Mouse (Mus musculus): ENCODE results near the gene Phospho1. TPM values are rescaled to one million over a fixed set of nuclear protein-coding genes. Genes with fewer than 3 reads are reported as not detected.

The Phospho1 gene
- total RNA-seq, 2 experiments from 2014 or later, result 82.5 to 91.1 TPM

DNA sequence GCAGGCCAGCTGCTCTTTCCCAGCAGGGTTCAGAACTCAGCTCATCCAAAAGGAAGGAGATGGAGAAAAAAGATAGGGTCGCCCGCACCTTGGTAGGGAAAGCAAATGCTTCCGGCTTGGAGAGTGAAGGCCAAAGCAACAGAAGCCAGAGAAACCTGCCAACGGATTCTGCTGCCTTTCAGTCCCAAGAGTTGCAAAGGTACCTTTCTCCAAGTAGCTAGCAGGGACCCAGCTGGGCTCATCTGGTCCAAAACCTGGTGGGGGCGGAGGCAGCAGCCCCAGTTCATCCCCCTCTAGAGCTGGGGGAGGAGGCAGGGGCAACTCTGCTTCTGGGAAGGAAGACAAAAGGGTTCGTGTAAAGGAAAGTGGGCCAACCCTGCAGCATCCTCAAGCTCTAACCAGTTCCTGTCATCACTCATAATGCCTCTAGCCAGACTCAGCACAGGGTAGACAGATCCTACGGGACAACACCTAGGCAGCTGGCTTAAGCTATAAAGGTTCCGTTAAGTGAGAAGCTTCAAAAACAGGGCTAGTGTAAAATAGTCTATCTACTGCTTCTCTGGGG, 8.8 kb downstream of the Phospho1 start:
- DNase-seq (ENCODE audit: low spot score in 2 of 2), result no peak

- no peak for DNase-seq (ENCODE audit: low spot score in 2 of 2)
These were observed 9.4 kb downstream of the Phospho1 start for GRCm38 (mm10) chr11:95833631-95834142.

DNA sequence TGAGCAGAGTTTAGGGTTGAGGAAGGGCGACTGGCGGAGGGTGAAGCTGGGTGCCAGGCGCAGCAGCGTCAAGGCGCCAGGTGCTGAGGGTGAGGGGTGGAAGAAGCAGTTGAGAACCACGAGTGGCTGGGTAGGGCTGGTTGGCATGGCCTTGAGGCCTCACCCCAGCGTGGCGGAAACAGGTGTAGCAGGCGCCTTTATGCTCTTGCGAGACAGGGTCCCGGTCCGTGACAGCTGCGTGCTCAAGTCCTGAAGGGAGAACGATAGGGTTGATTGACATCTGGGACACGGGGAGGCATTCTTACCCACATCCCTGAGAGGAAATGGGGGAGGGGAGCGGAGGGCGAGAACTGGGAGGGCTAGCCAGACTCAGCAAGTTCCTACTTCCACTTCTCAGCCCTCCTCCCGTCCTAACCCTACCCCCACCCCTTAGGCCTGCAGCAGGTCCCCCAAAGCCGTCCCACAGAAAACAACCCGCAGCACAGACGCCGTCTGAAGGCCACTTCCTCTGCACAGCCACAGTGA, 9.9 kb downstream of the Phospho1 start:
- DNase-seq (ENCODE audit: low spot score in 2 of 2), result no peak

- DNase-seq (ENCODE audit: low spot score in 2 of 2), result no peak
These were observed 10.7 kb downstream of the Phospho1 start for GRCm38 (mm10) chr11:95834742-95835710.

DNA sequence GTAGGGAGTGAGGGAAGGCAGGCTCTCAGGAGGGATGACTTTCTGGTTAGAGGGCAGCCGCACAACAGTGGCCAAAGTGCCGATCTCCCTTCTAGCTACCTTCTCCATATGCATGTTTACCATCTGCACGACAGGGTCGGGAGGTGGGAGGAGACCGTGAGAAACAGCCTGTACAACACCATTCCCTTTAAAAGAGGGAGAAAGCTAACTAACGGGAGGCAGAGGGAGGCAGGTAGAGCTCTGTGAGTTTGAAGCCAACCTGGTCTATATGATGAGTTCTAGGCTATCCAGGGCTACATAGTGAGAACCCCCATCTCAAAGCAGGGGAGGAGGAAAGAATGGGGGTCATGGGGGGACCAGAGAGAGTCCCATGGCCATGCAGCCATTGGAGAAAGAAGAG, 11.5 kb downstream of the Phospho1 start:
- DNase-seq (ENCODE audit: low spot score in 2 of 2), result no peak

- no peak for DNase-seq (ENCODE audit: low spot score in 2 of 2)
These were observed 12.1 kb downstream of the Phospho1 start for GRCm38 (mm10) chr11:95836433-95836832.

DNA sequence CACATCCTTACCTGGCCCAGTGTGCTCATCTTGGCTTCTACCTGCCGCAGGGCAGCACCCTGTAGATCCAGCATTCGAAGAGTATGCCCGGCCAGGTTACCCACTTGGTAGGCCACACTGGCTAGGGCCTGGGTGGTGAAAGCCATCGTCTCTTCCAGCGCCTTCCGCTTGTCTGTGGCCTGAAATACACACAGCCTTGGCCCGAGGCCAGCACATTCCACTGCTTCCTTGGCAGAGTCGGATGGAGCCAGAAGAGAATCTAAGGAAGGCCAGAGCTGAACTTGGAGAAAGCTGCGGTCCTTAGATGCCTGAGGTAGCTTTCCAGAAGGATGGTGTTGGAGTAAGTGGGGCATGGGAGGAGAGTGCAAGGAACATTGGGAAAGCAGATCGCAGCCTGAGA, 12.8 kb downstream of the Phospho1 start, which contains the start of gene Gngt2:
Gngt2 (plus strand) TSS at position 158 of the 400 bp plus-strand sequence.
- peak; percentile 60 to 81 for DNase-seq (ENCODE audit: low spot score in 2 of 2)

GRCm38 (mm10) chr11:95838598-95838997, 14.3 kb downstream of the Phospho1 start:
- DNase-seq (ENCODE audit: low spot score in 2 of 2), result no peak

GRCm38 (mm10) chr11:95838999-95839868, 14.9 kb downstream of the Phospho1 start:
- DNase-seq (ENCODE audit: low spot score in 2 of 2), result no peak

DNA sequence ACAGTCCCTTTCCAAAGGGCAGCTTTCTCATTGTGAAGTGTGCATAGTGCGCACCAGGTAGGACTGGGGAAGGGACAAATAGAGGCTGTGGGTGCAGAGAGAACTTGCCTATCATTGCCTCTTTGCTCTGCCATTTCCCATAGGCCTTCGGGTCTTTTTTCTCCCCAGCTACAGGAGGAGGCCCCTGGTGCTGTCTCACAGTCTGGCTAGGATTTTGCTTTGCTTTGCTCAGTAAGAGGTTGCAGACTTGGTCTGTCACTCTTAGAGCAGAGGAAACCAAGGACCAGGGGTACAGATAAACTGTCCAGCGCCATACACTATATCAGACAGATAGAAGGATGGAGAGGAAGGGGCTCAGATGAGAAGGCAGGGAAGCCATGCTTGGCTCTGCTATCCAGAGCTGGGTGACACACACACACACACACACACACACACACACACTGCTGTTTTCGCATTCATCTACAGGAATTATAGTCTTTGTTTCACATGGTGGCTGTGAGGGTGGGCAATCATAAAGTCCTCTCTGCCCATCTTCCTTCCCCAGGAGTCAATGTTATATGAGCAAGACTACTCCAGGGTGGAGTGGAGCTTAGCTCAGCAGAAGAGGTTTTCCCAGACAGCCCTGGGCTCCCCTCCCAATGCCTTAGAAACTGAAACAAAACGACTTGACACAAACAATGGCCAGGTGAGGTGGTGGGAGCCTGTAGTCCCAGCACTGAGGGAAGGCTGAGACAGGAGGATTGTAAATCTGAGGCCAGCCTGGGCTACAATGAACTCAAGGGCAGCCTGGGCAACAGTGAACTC, 16.6 kb downstream of the Phospho1 start:
- DNase-seq (ENCODE audit: low spot score in 2 of 2), result no peak

DNA sequence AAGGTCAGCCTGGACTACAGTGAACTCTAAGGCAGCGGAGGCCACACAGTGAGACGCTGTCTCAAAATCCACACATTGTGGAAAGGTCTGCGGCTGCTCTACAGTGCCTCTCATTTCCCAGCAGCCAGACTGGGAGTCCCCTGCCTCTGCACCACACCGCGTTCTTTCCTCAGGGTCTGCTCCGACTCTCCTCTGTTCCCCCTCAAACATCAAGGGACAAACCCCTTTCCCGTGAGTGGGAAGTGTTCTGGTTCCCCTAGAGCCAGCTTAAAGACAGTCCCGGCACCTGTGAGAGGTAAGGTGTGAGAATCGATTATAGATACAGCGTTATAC, 17.2 kb downstream of the Phospho1 start:
- no peak for DNase-seq (ENCODE audit: low spot score in 2 of 2)

- DNase-seq (ENCODE audit: low spot score in 2 of 2), result no peak
These were observed 17.9 kb downstream of the Phospho1 start, which contains the start of gene Abi3 for GRCm38 (mm10) chr11:95842074-95842681. Abi3 (minus strand) TSS chr11:95842476.

GRCm38 (mm10) chr11:95842953-95843352, 18.7 kb downstream of the Phospho1 start:
- DNase-seq (ENCODE audit: low spot score in 2 of 2), result no peak

- DNase-seq (ENCODE audit: low spot score in 2 of 2), result no peak
These were observed 19.2 kb downstream of the Phospho1 start for GRCm38 (mm10) chr11:95843421-95843950.

GRCm38 (mm10) chr11:95844935-95845334, 20.6 kb downstream of the Phospho1 start:
- no peak for DNase-seq (ENCODE audit: low spot score in 2 of 2)

DNA sequence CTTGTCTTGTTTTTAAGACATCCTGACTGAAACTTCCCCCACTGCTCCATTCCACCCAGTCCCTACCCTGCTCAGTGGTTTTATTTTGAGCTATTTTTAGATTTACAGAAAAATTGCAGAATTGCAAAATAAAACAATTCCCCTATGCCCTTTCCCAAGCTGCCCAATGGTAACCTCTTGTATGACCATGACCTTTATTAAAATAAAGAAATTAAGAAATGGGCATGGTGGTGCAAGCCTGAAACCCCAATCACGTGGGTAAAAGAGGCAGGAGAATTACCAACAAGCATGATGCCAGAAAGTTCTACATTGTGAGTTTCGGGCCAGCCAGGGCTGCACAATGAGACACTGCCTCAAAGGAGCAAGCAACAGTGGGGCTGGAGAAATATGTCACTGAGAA, 26.6 kb downstream of the Phospho1 start:
- DNase-seq (ENCODE audit: low spot score in 2 of 2), result no peak

GRCm38 (mm10) chr11:95853684-95854083, 29.4 kb downstream of the Phospho1 start:
- DNase-seq (ENCODE audit: low spot score in 2 of 2), result peak in 1 of 2 experiments; percentile 61

DNA sequence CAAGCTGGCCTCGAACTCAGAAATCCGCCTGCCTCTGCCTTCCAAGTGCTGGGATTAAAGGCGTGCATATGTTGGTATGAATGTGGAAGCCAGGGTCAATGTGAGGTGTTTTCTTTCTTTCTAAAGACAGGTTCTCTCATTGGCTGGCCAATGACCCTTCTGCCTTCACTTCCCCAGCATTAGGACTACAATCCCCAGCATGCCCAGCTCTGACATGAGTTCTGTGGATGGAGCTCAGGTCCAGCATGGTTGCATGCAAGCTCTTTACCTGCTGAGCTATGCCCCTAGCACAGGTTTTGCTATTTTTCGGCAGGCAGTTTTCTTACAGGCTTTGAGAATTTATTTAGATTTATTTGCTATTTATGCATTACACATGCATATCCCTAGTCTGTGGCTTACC, 33.0 kb downstream of the Phospho1 start:
- no peak for DNase-seq (ENCODE audit: low spot score in 2 of 2)
